Mouse (Mus musculus): ENCODE results near the gene Rock2. TPM values are rescaled to one million over a fixed set of nuclear protein-coding genes. Genes with fewer than 3 reads are reported as not detected.

Gene Rock2
- total RNA-seq, 2 experiments from 2014 or later: 77.4 to 84.9 TPM

DNA sequence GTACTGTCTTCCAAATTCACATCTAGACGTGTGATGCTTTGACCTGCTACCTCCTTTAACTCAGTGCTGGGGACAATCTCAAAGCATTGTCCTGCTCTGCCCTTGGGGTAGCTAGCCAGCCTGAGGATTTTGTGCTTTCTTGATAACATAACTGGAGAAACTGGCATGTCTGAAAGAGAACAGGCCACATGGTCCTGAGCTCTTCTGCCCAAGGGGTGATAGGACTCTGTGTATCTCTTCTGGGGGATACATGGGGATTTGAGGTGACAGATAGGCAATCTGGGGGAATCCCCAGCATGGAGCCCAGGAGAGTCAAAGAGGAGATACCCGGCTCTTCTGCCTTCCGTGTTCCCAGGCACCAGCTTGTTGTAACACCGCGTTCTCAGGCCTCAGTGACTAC is 140.0 kb downstream of the Rock2 start:
- intact Hi-C loops (cut with DNase I): loop anchor here (10.0 kb wide), 1 partner anchor 320 kb away; no protein-coding TSS in a partner anchor
- no peak for DNase-seq

DNA sequence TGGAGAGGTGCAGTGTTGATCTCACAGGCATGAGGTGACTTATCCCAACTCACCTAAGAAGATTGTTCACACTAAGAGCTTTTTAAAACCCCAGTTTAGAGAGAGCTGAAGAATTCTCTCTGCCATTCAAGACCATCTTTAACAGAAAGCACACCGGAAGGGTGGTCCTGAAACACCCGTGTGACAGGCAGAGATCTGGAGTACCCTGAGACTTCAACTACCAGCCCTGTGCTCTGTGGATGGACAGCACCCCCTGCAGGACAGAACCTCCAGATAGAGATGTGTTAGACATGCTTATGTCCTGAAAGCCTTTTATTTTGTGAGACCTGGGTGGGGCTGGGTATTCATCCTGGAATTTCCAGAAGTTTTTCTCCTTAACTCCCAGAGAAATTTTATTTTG is 140.4 kb downstream of the Rock2 start:
- DNase-seq: peak in 1 of 2 experiments; percentile 18
- intact Hi-C loops (cut with DNase I): loop anchor here (10.0 kb wide), 1 partner anchor 320 kb away; no protein-coding TSS in a partner anchor

DNA sequence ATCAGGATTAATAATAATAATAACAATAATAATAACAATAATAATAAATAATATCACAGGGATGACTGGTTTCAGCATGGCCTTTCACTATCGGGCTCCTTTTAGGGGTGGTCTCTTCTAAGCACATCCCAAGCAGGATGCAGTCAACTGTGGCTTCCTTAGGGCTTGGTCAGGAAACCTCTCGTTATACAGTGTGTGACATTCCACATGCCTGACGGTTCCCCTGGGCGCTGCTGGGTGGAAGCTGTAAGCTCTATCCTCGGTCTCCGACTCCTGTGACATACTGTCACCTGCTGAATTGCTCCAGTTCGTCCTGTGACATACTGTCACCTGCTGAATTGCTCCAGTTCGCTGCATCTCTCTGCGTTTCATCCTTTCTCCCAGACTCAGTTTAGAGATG is 141.8 kb downstream of the Rock2 start:
- DNase-seq: no peak
- intact Hi-C loops (cut with DNase I): loop anchor here (10.0 kb wide), 1 partner anchor 318 kb away; no protein-coding TSS in a partner anchor

DNA sequence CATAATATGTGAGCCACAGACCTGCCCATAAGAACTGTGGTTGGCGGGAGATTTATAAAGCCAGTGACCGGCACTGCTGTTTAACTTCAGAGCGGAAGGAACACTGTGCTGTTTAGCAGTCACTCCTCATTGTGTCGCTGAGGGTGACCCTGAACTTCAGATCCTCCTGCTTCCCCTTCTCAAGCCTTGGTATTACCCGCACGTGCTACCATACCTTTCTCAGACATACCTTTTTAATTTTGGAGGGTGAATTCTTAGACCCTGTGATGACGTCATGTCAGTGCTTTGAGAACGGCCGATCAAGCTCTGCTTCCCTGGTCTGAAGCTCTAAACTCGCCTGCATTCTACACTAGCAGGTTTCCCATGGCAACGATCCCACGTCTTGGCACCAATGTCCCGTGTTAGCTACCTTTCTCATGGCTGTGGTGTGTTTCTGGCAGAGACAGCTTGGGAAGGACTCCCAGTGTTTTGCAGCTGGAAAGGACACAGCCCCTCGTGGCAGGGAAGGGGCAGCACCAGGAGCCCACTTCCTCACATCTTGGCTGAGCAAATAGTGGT is 142.4 kb downstream of the Rock2 start:
- DNase-seq: no peak
- intact Hi-C loops (cut with DNase I): loop anchor here (10.0 kb wide), 1 partner anchor 318 kb away; no protein-coding TSS in a partner anchor

Other genes with a start within 250 kb of the Rock2 start
- 1 to 10 TPM; 8.6 to 9.6 TPM for gene Ntsr2, start 241.5 kb upstream of the Rock2 start, total RNA-seq (2021)
- under 1 TPM; 0.33 TPM for gene Greb1, start 94.0 kb upstream of the Rock2 start, total RNA-seq (2021)
- 10 to 100 TPM; 72.1 to 74.7 TPM for gene E2f6, start 83.9 kb upstream of the Rock2 start, total RNA-seq (2021)
- gene Pqlc3, start 105.5 kb downstream of the Rock2 start, total RNA-seq (2021): 1 to 10 TPM; 4.0 to 4.9 TPM
- gene 2410004P03Rik, start 116.8 kb downstream of the Rock2 start, total RNA-seq (2021): under 1 TPM in 1 of 2 experiments, not detected in 1; 0.22 TPM